Comparison of ENCODE assay signal across 6 mouse cellular contexts in the genomic region with DNA sequence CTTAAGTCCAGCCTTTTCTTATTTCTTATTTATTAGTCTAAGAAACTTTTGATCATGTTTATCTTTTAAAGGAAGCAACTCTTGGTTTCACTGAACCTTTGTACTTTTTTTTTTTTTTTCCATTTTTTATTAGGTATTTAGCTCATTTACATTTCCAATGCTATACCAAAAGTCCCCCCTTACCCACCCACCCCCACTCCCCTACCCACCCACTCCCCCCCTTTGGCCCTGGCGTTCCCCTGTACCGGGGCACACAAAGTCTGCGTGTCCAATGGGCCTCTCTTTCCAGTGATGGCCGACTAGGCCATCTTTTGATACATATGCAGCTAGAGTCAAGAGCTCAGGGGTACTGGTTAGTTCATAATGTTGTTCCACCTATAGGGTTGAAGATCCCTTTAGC.
A peak's percentile ranks its signal among the peaks of the same experiment; 100 is the strongest.
DNase-seq lines count a peak whose midpoint lies in the region; ATAC-seq lines count a peak whose summit lies in the region.
"Not testable (repeated sequence)": the region's sequence is repeated elsewhere in the genome, so short reads cannot be mapped to it uniquely, and the experiment has no call there.

No protein-coding gene starts in this region.

- ATAC-seq in embryonic facial prominence, embryonic 12.5 days (ENCODE audit: insufficient number of reproducible peaks, insufficient read depth, low FRiP score, low TSS enrichment), result peak; percentile 80; the same call in 1 of the 2 replicates
- peak; percentile 70; the same call in 1 of the 2 replicates for ATAC-seq in forebrain, embryonic 12.5 days (ENCODE audit: low FRiP score)
- 0 out of 2 replicates have a peak, but pooled peaks have one; percentile 52 for ATAC-seq in forebrain, embryonic 16.5 days
- peak; percentile 73; the same call in 1 of the 2 replicates for ATAC-seq in limb, embryonic 11.5 days (ENCODE audit: insufficient number of reproducible peaks, low FRiP score, low TSS enrichment, low read depth)
- ATAC-seq in midbrain, embryonic 11.5 days (ENCODE audit: low FRiP score), result 0 out of 2 replicates have a peak, but pooled peaks have one; percentile 62
- ATAC-seq in neural tube, embryonic 12.5 days (ENCODE audit: low FRiP score, low read depth), result peak; percentile 71; the same call in 1 of the 2 replicates

- no CpG with 5 or more reads among the region's 4 CpGs for WGBS in embryonic facial prominence, embryonic 12.5 days
- WGBS in forebrain, embryonic 12.5 days, result no CpG with 5 or more reads among the region's 4 CpGs
- no CpG with 5 or more reads among the region's 4 CpGs for whole genome bisulfite sequencing in forebrain, embryonic 16.5 days
- no CpG with 5 or more reads among the region's 4 CpGs for WGBS in limb, embryonic 11.5 days
- no CpG with 5 or more reads among the region's 4 CpGs for WGBS in midbrain, embryonic 11.5 days
- no CpG with 5 or more reads among the region's 4 CpGs for WGBS in neural tube, embryonic 12.5 days

- H3K9ac ChIP-seq in embryonic facial prominence, embryonic 12.5 days; forebrain, embryonic 12.5 days; forebrain, embryonic 16.5 days (replicated peaks; ENCODE audit: low read depth, low read length); limb, embryonic 11.5 days (ENCODE audit: low read length); midbrain, embryonic 11.5 days (ENCODE audit: low read length); neural tube, embryonic 12.5 days: not testable (repeated sequence)

- H3K4me3 ChIP-seq in embryonic facial prominence, embryonic 12.5 days; forebrain, embryonic 12.5 days (replicated peaks); forebrain, embryonic 16.5 days (replicated peaks; ENCODE audit: low read length); limb, embryonic 11.5 days (ENCODE audit: low read depth, low read length); midbrain, embryonic 11.5 days (ENCODE audit: low read depth, low read length); neural tube, embryonic 12.5 days: not testable (repeated sequence)

- H3K9me3 ChIP-seq in embryonic facial prominence, embryonic 12.5 days; forebrain, embryonic 12.5 days; forebrain, embryonic 16.5 days (ENCODE audit: control insufficient read depth, low read length); limb, embryonic 11.5 days (ENCODE audit: control insufficient read depth, low read length); midbrain, embryonic 11.5 days (ENCODE audit: control insufficient read depth, low read length); neural tube, embryonic 12.5 days: not testable (repeated sequence)

- H3K4me2 ChIP-seq in embryonic facial prominence, embryonic 12.5 days (replicated peaks); forebrain, embryonic 12.5 days; forebrain, embryonic 16.5 days (ENCODE audit: low read length); limb, embryonic 11.5 days (ENCODE audit: low read depth, severe bottlenecking); midbrain, embryonic 11.5 days; neural tube, embryonic 12.5 days (replicated peaks): not testable (repeated sequence)

- H3K4me1 ChIP-seq in embryonic facial prominence, embryonic 12.5 days; forebrain, embryonic 12.5 days; forebrain, embryonic 16.5 days (replicated peaks; ENCODE audit: control insufficient read depth, insufficient read depth, low read length); limb, embryonic 11.5 days (ENCODE audit: control insufficient read depth, insufficient read depth, low read length); midbrain, embryonic 11.5 days (ENCODE audit: control insufficient read depth, insufficient read depth, low read length); neural tube, embryonic 12.5 days: not testable (repeated sequence)

- DNase-seq in limb, embryonic 11.5 days (ENCODE audit: low spot score); midbrain, embryonic 11.5 days (ENCODE audit: low spot score, missing footprints): not testable (repeated sequence)

- H3K36me3 ChIP-seq in embryonic facial prominence, embryonic 12.5 days; forebrain, embryonic 12.5 days (replicated peaks); forebrain, embryonic 16.5 days (ENCODE audit: control insufficient read depth, insufficient read depth); limb, embryonic 11.5 days (ENCODE audit: control insufficient read depth, insufficient read depth, low read length); midbrain, embryonic 11.5 days (ENCODE audit: control insufficient read depth, insufficient read depth, low read length); neural tube, embryonic 12.5 days: not testable (repeated sequence)

- not testable (repeated sequence) for H3K27me3 ChIP-seq in embryonic facial prominence, embryonic 12.5 days; forebrain, embryonic 12.5 days; forebrain, embryonic 16.5 days (replicated peaks; ENCODE audit: control insufficient read depth, insufficient read depth, low read length); limb, embryonic 11.5 days (ENCODE audit: control insufficient read depth, insufficient read depth, low read length); midbrain, embryonic 11.5 days (ENCODE audit: control insufficient read depth, insufficient read depth, low read length); neural tube, embryonic 12.5 days (replicated peaks)

- H3K27ac ChIP-seq in embryonic facial prominence, embryonic 12.5 days; forebrain, embryonic 12.5 days; forebrain, embryonic 16.5 days (ENCODE audit: low read length); limb, embryonic 11.5 days (replicated peaks; ENCODE audit: low read depth, low read length); midbrain, embryonic 11.5 days (ENCODE audit: low read depth, low read length); neural tube, embryonic 12.5 days: not testable (repeated sequence)
